Mouse (Mus musculus): ENCODE measurements around the gene Gm3238.
"Not testable (repeated sequence)": the region's sequence is repeated elsewhere in the genome, so short reads cannot be mapped to it uniquely, and the experiment has no call there.

Gm3238 gene

GRCm38 (mm10) chr10:77771225-77771624 lies at the start of gene Gm3238:
Gene Gm3238 (minus strand): TSS chr10:77771325.
- not testable (repeated sequence) for DNase-seq (ENCODE audit: low read depth, low spot score)

- DNase-seq (ENCODE audit: low read depth, low spot score): no peak
These were observed 48.1 kb upstream of the Gm3238 start for GRCm38 (mm10) chr10:77819203-77819602.

- no peak for DNase-seq (ENCODE audit: low read depth, low spot score)
These were observed 47.4 kb upstream of the Gm3238 start for GRCm38 (mm10) chr10:77818523-77818922.

- peak; percentile 57 for DNase-seq (ENCODE audit: low read depth, low spot score)
These were observed 44.4 kb upstream of the Gm3238 start for GRCm38 (mm10) chr10:77815514-77815913.

GRCm38 (mm10) chr10:77814382-77814781 lies 43.3 kb upstream of the Gm3238 start, which contains the start of gene Gm2696:
Gene Gm2696 (plus strand): TSS chr10:77814682.
- no peak for DNase-seq (ENCODE audit: low read depth, low spot score)

- no peak for DNase-seq (ENCODE audit: low read depth, low spot score)
These were observed 40.6 kb upstream of the Gm3238 start, which contains the start of gene Gm9507 for GRCm38 (mm10) chr10:77811743-77812142. Gene Gm9507 (minus strand): TSS chr10:77811843.

GRCm38 (mm10) chr10:77804095-77804494 lies 33.0 kb upstream of the Gm3238 start:
- DNase-seq (ENCODE audit: low read depth, low spot score): no peak

- DNase-seq (ENCODE audit: low read depth, low spot score): no peak
These were observed 27.9 kb upstream of the Gm3238 start, which contains the start of gene Gm19668 for GRCm38 (mm10) chr10:77798921-77799508. Gene Gm19668 (minus strand): TSS chr10:77799133.

GRCm38 (mm10) chr10:77798164-77798920 lies 27.2 kb upstream of the Gm3238 start:
- DNase-seq (ENCODE audit: low read depth, low spot score): not testable (repeated sequence)

GRCm38 (mm10) chr10:77797677-77798076 lies 26.6 kb upstream of the Gm3238 start:
- DNase-seq (ENCODE audit: low read depth, low spot score): no peak

GRCm38 (mm10) chr10:77794976-77795375 lies 23.9 kb upstream of the Gm3238 start, which contains the start of gene Gm9639:
Gene Gm9639 (minus strand): TSS chr10:77795076.
- DNase-seq (ENCODE audit: low read depth, low spot score): no peak

GRCm38 (mm10) chr10:77788621-77789020 lies 17.5 kb upstream of the Gm3238 start:
- DNase-seq (ENCODE audit: low read depth, low spot score): no peak

- DNase-seq (ENCODE audit: low read depth, low spot score): not testable (repeated sequence)
These were observed 16.8 kb upstream of the Gm3238 start, which contains the start of gene Gm7137 for GRCm38 (mm10) chr10:77787876-77788275. Gene Gm7137 (minus strand): TSS chr10:77788200.

GRCm38 (mm10) chr10:77783396-77783795 lies 12.3 kb upstream of the Gm3238 start:
- DNase-seq (ENCODE audit: low read depth, low spot score): not testable (repeated sequence)

- not testable (repeated sequence) for DNase-seq (ENCODE audit: low read depth, low spot score)
These were observed 11.3 kb upstream of the Gm3238 start, which contains the start of gene Gm3250 for GRCm38 (mm10) chr10:77782442-77782841. Gene Gm3250 (minus strand): TSS chr10:77782542.

GRCm38 (mm10) chr10:77776844-77777243 lies 5.7 kb upstream of the Gm3238 start, which contains the start of gene Gm7138:
Gene Gm7138 (minus strand): TSS chr10:77776944.
- not testable (repeated sequence) for DNase-seq (ENCODE audit: low read depth, low spot score)

- not testable (repeated sequence) for DNase-seq (ENCODE audit: low read depth, low spot score)
These were observed 1.0 kb upstream of the Gm3238 start for GRCm38 (mm10) chr10:77772142-77772541.

GRCm38 (mm10) chr10:77769727-77770126 lies 1.4 kb downstream of the Gm3238 start:
- no peak for DNase-seq (ENCODE audit: low read depth, low spot score)

GRCm38 (mm10) chr10:77759582-77759981 lies 11.5 kb downstream of the Gm3238 start, which contains the start of gene Gm3233:
Gene Gm3233 (minus strand): TSS chr10:77759682.
- not testable (repeated sequence) for DNase-seq (ENCODE audit: low read depth, low spot score)

GRCm38 (mm10) chr10:77753448-77753847 lies 17.7 kb downstream of the Gm3238 start:
- peak; percentile 6 for DNase-seq (ENCODE audit: low read depth, low spot score)

- DNase-seq (ENCODE audit: low read depth, low spot score): peak; percentile 7
These were observed 18.8 kb downstream of the Gm3238 start for GRCm38 (mm10) chr10:77752312-77752711.

GRCm38 (mm10) chr10:77751254-77751653 lies 19.9 kb downstream of the Gm3238 start, which contains the start of gene Gm9736:
Gene Gm9736 (minus strand): TSS chr10:77751354.
- DNase-seq (ENCODE audit: low read depth, low spot score): not testable (repeated sequence)
